Mouse (Mus musculus) brain, embryonic 14.5 days (tissue): ENCODE data around the gene Sdc4. TPM values are rescaled to one million over a fixed set of nuclear protein-coding genes. Genes with fewer than 3 reads are reported as not detected.

Source experiments
- DNase-seq: peaks from one replicate; pipeline ENCODE4 v3.0.0-alpha.2; 2011; ENCODE audit warnings: low read depth
- CTCF ChIP-seq: fragments of 200-500 bp; IDR thresholded peaks from 2 replicates; pipeline ENCODE4 v1.5.1; 2012; ENCODE audit warnings: inconsistent platforms, mild to moderate bottlenecking, moderate library complexity, borderline replicate concordance; ENCODE audit not compliant: insufficient read depth, insufficient read length; ENCODE audit errors: extremely low read depth
- POLR2A ChIP-seq: fragments of 200-500 bp; IDR thresholded peaks from 2 replicates; pipeline ENCODE4 v1.6.1; 2012; ENCODE audit warnings: mild to moderate bottlenecking, inconsistent platforms, borderline replicate concordance; ENCODE audit not compliant: poor library complexity, insufficient read depth, insufficient read length, severe bottlenecking; ENCODE audit errors: extremely low read depth
- polyA plus RNA-seq: library from polyadenylated mRNA; depleted of rRNA; stranded (reverse); fragments of >200 nt; gene quantifications from 2 replicates; pipeline ENCODE4 v1.2.3, GENCODE M21; 2012

The Sdc4 gene
- polyA plus RNA-seq, 1 experiment, result 3.7 TPM

DNA sequence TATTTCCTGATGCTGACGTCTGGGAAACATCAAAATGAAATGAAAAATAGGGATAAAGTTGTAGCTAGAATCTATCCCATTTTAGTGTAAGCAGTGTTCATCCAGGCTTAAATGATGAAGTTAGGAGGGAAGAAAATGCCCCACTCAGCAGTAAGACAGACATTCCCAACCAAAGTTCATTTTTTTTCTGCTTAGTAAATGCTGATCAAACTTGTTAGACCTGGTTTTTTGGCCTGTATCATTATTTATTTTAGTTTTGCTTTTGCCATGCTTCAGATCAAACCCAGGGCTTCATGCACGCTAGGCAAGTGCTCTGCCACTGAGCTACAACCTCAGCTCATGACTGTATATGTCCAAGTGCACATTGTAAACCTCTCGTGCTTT is 2.4 kb upstream of the Sdc4 start:
- no peak for TF ChIP-seq POLR2A
- no peak for TF ChIP-seq CTCF
- DNase-seq, result no peak

DNA sequence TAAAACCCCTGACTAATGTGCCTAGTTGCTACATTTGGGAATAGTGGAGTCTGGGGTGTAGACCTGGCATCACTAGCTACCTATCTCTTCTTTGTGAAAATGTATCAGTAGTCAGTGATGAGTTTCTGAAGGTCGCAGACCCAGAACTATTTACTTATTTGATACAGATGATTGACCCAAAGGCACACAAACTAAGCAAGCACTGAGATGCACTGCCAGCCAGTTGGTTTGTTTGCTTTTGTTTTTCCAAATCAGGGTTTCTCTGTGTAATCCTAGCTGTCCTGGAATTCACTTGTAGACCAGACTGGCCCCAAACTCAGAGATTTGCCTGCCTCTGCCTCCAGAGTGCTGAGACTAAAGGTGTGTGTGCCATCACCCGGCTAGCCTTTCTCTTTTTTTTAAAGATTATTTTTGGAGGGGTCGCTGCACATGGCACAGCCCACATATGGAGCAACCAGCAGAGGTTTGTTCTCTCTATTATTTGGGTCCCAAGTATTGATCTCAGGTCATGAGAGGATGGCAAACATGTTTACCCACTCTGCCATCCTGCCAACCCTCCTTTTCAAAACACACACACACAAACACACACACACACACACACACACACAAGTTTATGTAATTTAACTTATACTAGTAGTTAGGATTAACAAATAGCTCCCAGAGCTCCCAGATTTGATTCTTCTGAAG is 1.9 kb upstream of the Sdc4 start:
- TF ChIP-seq CTCF, result no peak
- no peak for TF ChIP-seq POLR2A
- no peak for DNase-seq

DNA sequence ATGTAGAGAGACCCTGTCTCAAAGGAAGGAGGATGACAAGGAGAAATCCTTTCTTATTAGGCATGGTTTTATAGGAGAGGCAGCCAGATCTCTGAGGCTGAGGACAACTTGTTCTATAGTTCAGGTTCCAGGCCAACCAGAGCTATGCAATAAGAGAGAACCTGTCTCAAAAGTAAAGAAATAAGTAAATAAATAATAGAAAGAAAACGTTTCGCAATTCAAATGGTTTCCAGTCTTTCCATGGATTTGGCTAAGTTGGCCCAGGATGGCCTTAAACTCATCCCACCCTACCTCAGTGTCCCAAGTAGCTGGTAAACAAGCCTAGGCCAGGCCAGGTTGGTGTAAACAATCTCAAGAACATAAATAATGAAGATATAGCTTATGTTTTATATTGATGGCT is 1.0 kb upstream of the Sdc4 start:
- TF ChIP-seq CTCF (no peak), POLR2A (no peak)
- no peak for DNase-seq

DNA sequence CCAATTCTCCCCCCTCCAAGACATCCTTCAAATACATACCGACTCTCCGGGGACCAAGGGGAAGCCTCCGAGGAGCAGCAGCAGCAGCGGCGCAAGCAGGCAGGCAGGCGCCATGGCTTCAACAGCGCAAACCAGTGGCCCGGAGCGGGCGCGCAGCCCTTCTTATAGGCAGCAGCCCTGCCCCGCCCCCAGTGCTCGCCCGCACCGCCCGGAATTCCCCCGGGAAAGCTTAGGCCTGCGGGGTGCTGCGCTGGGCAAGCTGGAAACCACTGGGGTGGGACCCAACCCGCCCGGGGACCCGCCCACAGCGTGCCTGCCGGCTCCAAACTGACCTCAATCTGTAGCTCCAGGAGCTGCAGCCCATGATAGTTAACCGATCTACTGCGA is 643 bp downstream of the Sdc4 start:
- peak; percentile 85 for DNase-seq

DNA sequence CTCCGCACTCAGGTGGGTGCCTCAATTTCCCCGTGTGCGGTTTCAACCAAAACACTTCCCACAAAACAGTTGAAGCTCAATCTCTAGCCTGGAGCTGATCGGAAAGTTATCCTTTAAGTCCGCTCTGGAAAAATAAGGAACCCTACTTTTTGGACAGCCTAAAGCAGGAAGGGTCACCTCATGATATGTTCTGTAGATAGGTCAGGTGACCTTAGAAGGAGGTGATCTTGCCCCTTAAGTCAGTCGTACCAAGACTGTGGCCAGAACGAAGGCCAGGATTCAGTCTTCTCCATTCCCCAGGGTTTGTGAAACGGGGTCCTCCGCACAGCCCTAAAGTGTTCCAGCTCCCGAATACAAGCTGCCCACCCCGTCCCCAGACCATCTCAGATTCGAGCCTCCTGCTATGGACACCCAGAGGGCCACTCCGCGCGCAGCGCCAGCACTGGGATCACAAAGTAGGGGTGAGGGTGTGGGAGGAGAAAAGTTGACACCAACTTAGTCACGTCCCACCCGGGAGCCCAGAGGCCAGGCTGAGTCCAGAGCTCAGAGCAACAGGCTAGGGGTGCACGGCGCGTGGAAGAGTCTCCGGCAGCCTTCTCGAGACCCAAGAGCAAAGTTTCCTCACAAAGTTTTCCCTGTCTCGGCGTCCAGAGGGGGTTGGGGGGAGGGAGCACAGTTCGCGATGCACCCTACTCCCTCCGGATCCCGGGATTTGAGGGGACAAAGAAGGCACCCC is 1.2 kb downstream of the Sdc4 start:
- no peak for TF ChIP-seq POLR2A
- TF ChIP-seq CTCF, result no peak
- no peak for DNase-seq

More for the DNA sequence above, 643 bp downstream of the Sdc4 start:
- TF ChIP-seq POLR2A, result peak; percentile 73; the same call in 1 of the 2 replicates
- TF ChIP-seq CTCF, result no peak

DNA sequence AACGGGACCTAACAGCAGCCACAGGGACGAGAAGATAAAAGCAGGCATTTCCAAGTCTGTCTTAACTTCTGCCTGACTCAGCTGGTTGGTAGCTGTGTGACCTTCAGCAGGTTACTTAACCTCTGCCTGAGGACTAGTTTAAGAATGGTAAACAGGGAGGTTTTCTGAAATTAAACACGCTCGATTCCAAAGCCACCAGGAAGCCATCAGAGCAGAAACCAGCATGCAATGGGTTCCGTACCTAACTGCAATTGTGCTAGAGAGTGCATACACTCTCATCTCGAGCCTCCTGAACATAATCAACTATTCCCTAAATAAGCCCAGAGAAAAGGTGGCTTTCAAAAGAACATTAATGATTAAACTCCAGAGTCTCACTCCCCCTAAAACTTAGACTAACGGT is 2.0 kb downstream of the Sdc4 start:
- TF ChIP-seq POLR2A (no peak), CTCF (no peak)
- no peak for DNase-seq

DNA sequence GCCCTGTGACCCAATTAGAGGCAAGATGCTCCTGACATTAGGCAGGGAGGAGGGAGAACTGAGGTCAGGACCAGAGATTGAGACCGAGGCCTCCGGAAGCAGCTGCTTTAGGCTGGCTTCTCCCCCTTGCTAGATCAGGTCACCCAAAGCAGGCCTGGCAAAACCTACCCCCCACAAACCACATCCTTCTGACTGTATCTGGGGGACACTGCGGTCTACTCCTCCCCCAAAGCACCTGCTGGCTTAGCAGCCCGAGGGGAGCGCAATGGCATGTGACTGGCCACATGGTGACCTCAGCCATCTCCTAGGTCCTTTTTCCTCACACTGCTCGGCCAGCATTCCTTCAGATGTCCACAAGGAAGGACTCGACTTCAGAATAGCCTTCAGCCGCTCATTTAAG is 2.5 kb downstream of the Sdc4 start:
- DNase-seq, result no peak
- TF ChIP-seq POLR2A, result no peak
- TF ChIP-seq CTCF, result no peak

DNA sequence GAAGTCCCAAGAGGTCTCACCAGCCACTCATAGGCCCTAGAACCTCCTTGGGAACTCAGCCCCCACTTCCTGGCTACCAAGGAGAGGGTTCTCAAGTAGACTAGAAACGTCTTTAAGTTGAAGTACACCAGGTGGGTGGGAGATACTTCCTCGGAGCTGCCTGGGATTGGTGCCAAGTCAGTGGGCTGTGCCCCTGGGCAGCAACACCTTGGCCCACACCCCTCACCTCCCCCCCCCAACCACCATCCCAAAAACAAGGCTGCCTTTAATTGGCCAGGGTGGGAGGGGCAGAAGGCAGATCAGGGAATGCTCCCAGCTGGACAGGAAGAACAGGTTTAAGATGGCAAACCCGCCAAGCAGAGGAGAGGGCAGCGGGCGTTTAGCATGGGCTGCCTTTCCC is 3.4 kb downstream of the Sdc4 start:
- TF ChIP-seq POLR2A, result no peak
- TF ChIP-seq CTCF, result no peak

DNA sequence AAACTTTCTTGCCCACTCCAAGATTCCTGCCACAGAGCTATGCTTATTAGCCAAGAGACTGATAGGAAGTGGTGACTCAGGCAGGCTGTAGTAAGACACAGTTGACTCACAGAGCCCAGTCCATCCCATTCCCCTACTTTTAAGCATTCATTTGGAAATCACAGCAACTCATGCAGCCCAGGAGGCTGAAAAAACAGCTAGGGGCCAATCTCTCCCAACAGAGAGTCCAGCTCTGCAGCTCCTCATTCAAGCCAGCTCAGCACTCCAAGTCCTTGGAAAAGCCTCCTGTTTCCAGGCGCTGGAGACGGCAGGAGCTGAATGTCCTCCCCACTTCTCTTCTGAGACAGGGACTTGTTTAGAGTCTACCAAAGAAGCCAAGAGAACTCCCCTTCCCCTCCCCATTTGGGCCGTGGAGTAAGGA is 4.7 kb downstream of the Sdc4 start:
- no peak for DNase-seq
- no peak for TF ChIP-seq CTCF
- no peak for TF ChIP-seq POLR2A

More for the DNA sequence above, 3.4 kb downstream of the Sdc4 start:
- no peak for DNase-seq

DNA sequence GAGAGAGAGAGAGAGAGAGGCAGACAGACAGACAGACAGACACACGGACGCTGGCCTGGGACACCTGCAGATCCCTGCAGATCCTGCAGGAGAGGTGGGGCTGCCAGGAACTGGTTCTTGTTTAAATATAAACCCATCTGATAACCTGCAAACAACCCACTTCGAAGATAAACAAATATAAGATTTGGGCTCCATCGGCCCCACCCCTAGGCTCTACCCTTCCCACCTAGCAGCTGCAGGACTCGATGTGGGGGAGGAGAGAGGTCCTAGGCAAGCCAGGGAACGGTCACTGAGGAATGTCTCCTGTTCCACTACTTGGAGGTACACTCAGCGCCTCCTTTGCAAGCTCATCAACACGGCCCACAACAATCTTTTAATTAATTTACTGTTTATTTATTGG is 5.4 kb downstream of the Sdc4 start:
- TF ChIP-seq POLR2A (no peak), CTCF (no peak)

DNA sequence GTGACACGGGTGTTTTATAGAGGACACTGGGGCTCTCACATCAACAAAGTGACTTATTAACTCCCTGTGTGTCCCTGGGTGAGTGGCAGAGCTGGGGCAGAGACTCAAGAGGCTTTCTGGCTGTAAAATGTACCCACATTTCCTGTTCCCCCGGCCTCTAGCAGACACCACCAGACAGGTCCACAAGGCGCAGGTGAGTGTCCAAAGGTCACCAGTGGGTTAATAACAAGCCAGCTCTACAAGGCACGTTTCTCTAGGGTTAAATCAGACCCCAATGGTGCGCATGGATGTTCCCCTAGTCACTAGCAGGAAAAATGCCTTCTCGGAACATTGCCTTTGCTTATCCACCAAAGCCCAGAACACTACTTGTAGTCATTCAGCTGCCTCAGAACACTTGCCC is 6.0 kb downstream of the Sdc4 start:
- no peak for DNase-seq
- TF ChIP-seq CTCF, result no peak
- no peak for TF ChIP-seq POLR2A

More for the DNA sequence above, 5.4 kb downstream of the Sdc4 start:
- no peak for DNase-seq

DNA sequence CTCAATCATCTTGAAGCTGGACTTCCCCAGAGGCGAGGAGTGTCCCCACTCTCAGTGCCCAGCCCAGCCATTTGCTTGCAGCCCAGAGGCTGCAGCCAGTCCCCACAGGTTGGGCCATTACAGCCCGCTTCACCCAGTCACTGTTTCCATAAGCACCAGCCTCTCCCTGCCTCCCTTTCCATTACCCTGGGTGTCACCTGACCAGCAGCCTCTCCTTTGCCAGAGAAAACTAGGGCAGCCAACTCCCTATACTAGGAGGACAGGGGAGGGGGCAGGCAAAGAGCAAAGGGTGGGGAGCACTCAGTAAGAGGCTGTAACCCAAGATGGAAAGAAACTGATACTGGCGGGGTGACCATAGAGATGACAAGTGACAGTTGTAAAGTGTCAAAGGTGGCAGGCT is 6.7 kb downstream of the Sdc4 start:
- DNase-seq, result no peak
- TF ChIP-seq POLR2A (no peak), CTCF (no peak)
